Mouse (Mus musculus): Measurements from ENCODE around the gene Gprc5d.

DNA sequence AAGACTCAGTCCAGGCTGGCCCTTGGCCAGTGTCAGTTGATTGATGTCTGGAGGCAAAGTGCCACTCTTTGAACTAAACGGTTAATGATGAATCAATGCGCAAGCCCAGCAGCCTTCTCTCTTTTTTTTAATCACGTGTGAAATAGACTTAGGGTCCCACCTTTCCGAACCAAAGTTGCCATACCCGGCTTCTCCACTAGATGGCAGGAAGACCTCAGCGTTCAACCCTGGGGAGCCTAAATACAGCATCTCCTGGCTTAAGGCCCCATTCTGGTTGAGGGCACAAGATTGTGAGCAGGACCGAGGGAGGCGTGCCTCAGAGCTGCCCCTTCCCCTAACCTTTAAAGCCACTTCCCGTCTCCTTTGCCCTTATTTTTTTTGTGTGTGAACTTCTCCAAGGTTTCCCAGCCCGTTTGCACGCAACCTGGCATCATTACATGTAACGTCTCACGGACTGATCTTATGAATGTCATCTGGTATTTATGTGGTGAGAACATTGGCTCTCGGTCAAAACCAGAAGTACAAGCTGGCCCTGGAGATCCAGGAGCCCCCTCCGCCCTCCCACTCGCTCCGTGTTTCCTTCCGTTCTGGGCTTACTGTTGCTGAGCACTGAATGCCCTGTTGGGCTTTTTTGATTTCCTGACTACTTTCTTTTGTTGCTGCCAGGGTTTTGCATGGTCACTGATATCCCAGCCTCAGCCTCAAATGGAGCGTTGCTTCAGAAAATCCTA is 30.2 kb downstream of the Gprc5d start:
- TF ChIP-seq CTCF (IDR thresholded peaks at IDR 0.05; ENCODE audit: low read depth, low read length) (peak; percentile 82), TAL1 (conservative IDR thresholded peaks at IDR 0.05; ENCODE audit: low read depth, low read length) (no peak), GATA1 (IDR thresholded peaks at IDR 0.05; ENCODE audit: borderline replicate concordance, low read length) (no peak), POLR2AphosphoS5 (IDR thresholded peaks at IDR 0.05; ENCODE audit: insufficient replicate concordance, low read depth, low read length) (no peak), GATA2 (IDR thresholded peaks at IDR 0.05; ENCODE audit: borderline replicate concordance, low read depth, low read length) (no peak)

All from G1E (cell line).